Mouse (Mus musculus) thymus, postnatal 25 days (tissue): ENCODE results near the gene Adig.

Experiments
- DNase-seq: peaks from one replicate; pipeline ENCODE4 v3.0.0; 2022

Adig gene

GRCm38 (mm10) chr2:158501836-158502812 is at the start of gene Adig:
Adig (plus strand) TSS chr2:158502612.
- DNase-seq = no peak

- no peak for DNase-seq
Observed at GRCm38 (mm10) chr2:158456451-158456850, 46.0 kb upstream of the Adig start.

- DNase-seq = no peak
Observed at GRCm38 (mm10) chr2:158457610-158458009, 44.8 kb upstream of the Adig start.

- DNase-seq = no peak
Observed at GRCm38 (mm10) chr2:158462450-158462849, 40.0 kb upstream of the Adig start.

- no peak for DNase-seq
Observed at GRCm38 (mm10) chr2:158474159-158474558, 28.3 kb upstream of the Adig start.

GRCm38 (mm10) chr2:158477640-158478039 is 24.8 kb upstream of the Adig start:
- DNase-seq = no peak

- no peak for DNase-seq
Observed at GRCm38 (mm10) chr2:158498457-158498856, 4.0 kb upstream of the Adig start.

GRCm38 (mm10) chr2:158503226-158503625 is 814 bp downstream of the Adig start:
- DNase-seq = no peak

- DNase-seq = no peak
Observed at GRCm38 (mm10) chr2:158503671-158504070, 1.3 kb downstream of the Adig start.

- no peak for DNase-seq
Observed at GRCm38 (mm10) chr2:158506475-158506874, 4.1 kb downstream of the Adig start.

- no peak for DNase-seq
Observed at GRCm38 (mm10) chr2:158507046-158507445, 4.6 kb downstream of the Adig start.

GRCm38 (mm10) chr2:158510665-158511064 is 8.3 kb downstream of the Adig start:
- DNase-seq = no peak

- no peak for DNase-seq
Observed at GRCm38 (mm10) chr2:158512528-158512927, 10.1 kb downstream of the Adig start, which contains the start of gene Arhgap40. Arhgap40 (plus strand) TSS chr2:158512796.

- no peak for DNase-seq
Observed at GRCm38 (mm10) chr2:158513821-158514336, 11.5 kb downstream of the Adig start.

- DNase-seq = no peak
Observed at GRCm38 (mm10) chr2:158518583-158518982, 16.2 kb downstream of the Adig start.

- no peak for DNase-seq
Observed at GRCm38 (mm10) chr2:158519071-158519470, 16.7 kb downstream of the Adig start.

GRCm38 (mm10) chr2:158519800-158520199 is 17.4 kb downstream of the Adig start:
- no peak for DNase-seq

GRCm38 (mm10) chr2:158523060-158523459 is 20.6 kb downstream of the Adig start:
- no peak for DNase-seq

GRCm38 (mm10) chr2:158524129-158524860 is 21.9 kb downstream of the Adig start:
- DNase-seq = no peak

- peak; percentile 46 for DNase-seq
Observed at GRCm38 (mm10) chr2:158534090-158534489, 31.7 kb downstream of the Adig start.

GRCm38 (mm10) chr2:158534559-158534958 is 32.1 kb downstream of the Adig start:
- no peak for DNase-seq

GRCm38 (mm10) chr2:158539433-158540305 is 37.3 kb downstream of the Adig start:
- peak; percentile 30 for DNase-seq
